Mouse (Mus musculus): Measurements from ENCODE around the gene Tll2. TPM values are rescaled to one million over a fixed set of nuclear protein-coding genes. Genes with fewer than 3 reads are reported as not detected.

The Tll2 gene
- polyA plus RNA-seq, 1 experiment: not detected

DNA sequence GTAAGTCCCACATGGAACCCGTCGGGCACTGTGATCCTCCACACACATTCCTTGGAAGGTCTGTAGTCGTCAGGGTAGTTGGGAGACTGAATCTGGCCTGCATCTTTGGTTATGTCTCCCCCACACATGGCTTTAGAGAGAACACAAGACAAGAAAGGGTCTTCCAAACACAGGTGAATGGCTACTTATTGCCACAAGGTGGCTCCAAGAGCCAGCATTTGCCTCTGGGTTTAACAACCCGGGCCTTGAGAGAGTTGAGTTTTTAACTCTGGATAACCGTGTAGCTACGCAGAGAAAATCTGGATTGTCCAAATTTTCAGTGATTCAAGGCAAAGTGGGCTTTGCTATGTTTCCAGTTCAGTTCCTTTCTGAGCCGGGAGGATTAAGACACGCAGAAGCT is 101.7 kb downstream of the Tll2 start:
- Histone ChIP-seq H3K4me3 (ENCODE audit: insufficient read depth, low read length) (no peak overlapping the region), H3K27ac (ENCODE audit: insufficient read depth, low read length) (no peak overlapping the region), H3K4me1 (ENCODE audit: control insufficient read depth, insufficient read depth, low read length) (no peaks in the 10 kb centered on the region)
- no peak for TF ChIP-seq POLR2A (IDR thresholded peaks at IDR 0.05; ENCODE audit: low read depth, low read length)
- no peak for TF ChIP-seq CTCF (IDR thresholded peaks at IDR 0.05; ENCODE audit: borderline replicate concordance, insufficient read depth, low read length)

DNA sequence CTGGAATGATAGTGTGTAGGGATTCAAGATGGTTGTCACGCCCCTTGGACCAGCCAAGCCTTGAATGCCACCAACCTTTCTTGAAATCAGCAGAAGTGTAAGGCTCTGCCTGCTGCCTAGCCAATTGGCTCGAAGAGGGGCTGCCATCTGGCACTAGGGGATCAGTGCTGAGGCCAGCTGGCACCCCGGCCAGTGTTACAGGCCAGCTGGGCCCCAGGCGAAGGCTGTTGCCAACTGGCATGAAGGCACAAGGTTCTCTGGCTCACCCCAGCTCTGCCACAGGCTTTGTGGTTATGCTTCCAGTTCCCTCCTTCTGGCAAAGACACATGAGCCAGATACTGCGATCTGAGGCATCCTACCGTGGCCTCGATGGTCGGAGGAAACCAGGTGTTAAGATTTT is 105.2 kb downstream of the Tll2 start:
- no peak overlapping the region for H3K27ac ChIP-seq (ENCODE audit: insufficient read depth, low read length)
- H3K4me3 ChIP-seq (ENCODE audit: insufficient read depth, low read length): no peak overlapping the region
- TF ChIP-seq POLR2A (IDR thresholded peaks at IDR 0.05; ENCODE audit: low read depth, low read length) (no peak), CTCF (IDR thresholded peaks at IDR 0.05; ENCODE audit: borderline replicate concordance, insufficient read depth, low read length) (no peak)

DNA sequence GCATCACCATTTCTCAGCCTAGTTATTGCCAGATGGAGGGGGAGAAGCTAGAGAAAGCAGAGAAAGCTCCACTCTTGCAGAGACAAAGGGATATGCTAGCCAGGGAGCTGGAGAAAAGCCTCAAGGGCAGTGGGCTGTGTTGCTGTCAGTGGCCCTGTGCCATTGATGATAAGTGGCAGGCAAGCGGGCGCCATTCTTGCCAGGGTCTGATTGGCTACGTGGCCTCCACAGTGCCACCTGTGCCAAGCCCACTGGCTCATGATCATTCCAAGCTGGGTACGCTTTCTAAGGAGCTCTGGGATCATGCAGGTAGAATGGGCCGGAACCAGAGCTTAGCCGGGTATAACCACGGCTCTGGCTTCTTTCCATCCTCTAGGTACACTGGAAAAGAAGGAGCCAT is 105.8 kb downstream of the Tll2 start:
- TF ChIP-seq POLR2A (IDR thresholded peaks at IDR 0.05; ENCODE audit: low read depth, low read length) (no peak), CTCF (IDR thresholded peaks at IDR 0.05; ENCODE audit: borderline replicate concordance, insufficient read depth, low read length) (no peak)
- no peaks in the 10 kb centered on the region for H3K4me1 ChIP-seq (ENCODE audit: control insufficient read depth, insufficient read depth, low read length)
- H3K27ac ChIP-seq (ENCODE audit: insufficient read depth, low read length): no peak overlapping the region
- no peak overlapping the region for H3K4me3 ChIP-seq (ENCODE audit: insufficient read depth, low read length)

More for the DNA sequence above, 105.2 kb downstream of the Tll2 start:
- H3K4me1 ChIP-seq (ENCODE audit: control insufficient read depth, insufficient read depth, low read length): no peaks in the 10 kb centered on the region

DNA sequence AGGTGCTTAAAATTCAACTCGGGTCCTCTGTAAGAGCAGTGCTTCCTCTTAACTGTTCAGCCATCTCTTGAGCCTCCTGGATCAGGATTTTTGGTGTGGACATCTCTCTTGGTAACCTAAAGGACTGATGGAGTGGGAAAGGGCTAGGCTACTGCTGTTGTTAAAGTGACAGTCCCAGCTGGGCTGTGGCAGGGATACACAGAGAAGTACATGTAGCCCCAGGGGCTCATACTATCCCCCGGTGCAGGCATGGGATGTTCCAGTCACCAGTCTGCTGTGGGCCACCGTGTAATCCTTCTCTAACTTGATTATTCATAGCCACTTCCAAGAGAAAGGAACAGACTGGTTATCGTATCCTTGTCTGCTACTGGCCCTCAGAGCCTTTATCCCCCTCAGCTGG is 109.6 kb downstream of the Tll2 start:
- Histone ChIP-seq H3K4me3 (ENCODE audit: insufficient read depth, low read length) (no peak overlapping the region), H3K27ac (ENCODE audit: insufficient read depth, low read length) (no peak overlapping the region), H3K4me1 (ENCODE audit: control insufficient read depth, insufficient read depth, low read length) (no peaks in the 10 kb centered on the region)
- TF ChIP-seq CTCF (IDR thresholded peaks at IDR 0.05; ENCODE audit: borderline replicate concordance, insufficient read depth, low read length): no peak
- TF ChIP-seq POLR2A (IDR thresholded peaks at IDR 0.05; ENCODE audit: low read depth, low read length): no peak

DNA sequence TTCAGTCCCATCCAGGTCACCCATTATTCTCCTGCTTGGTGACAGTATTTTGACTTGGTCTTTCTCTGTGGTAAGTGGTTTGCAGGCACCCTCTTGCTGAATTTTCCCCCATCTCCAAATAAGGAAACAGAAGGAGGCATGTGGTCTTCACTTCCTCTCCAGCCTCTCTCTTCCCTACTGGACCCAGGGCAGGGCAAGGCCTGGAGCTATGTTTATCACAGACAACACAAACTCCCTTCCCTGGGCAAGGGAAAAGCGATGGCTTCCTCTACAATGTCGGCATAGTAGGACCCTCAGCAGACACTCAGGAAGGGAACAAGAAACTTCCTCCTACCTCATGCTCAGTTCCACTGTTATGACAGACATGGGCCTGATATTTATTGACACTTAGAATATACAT is 114.7 kb downstream of the Tll2 start:
- TF ChIP-seq POLR2A (IDR thresholded peaks at IDR 0.05; ENCODE audit: low read depth, low read length) (no peak), CTCF (IDR thresholded peaks at IDR 0.05; ENCODE audit: borderline replicate concordance, insufficient read depth, low read length) (no peak)
- Histone ChIP-seq H3K27ac (ENCODE audit: insufficient read depth, low read length) (no peak overlapping the region), H3K4me3 (ENCODE audit: insufficient read depth, low read length) (no peak overlapping the region), H3K4me1 (ENCODE audit: control insufficient read depth, insufficient read depth, low read length) (no peaks in the 10 kb centered on the region)

DNA sequence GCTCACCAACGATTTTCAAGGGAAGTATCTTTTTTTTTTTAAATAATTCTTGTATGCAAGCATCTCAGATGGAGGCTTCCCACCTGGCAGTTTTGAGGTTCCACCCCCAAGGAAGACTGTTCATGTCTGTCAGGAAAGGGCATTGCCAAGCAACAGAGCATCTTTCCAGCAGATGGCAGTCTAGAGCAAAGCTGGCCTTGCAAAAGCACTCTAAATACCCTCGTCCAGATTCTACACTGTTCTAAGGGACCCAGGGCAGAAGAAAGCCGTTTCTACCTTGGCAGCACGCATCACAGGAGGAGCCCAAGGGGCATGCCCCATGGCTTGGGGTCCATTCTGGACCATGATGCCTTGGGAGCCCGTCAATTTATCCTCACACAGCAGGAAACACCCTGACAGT is 116.8 kb downstream of the Tll2 start:
- no peak overlapping the region for H3K4me3 ChIP-seq (ENCODE audit: insufficient read depth, low read length)
- H3K4me1 ChIP-seq (ENCODE audit: control insufficient read depth, insufficient read depth, low read length): no peaks in the 10 kb centered on the region
- TF ChIP-seq CTCF (IDR thresholded peaks at IDR 0.05; ENCODE audit: borderline replicate concordance, insufficient read depth, low read length) (peak; percentile 68; the same call in 1 of the 2 replicates), POLR2A (IDR thresholded peaks at IDR 0.05; ENCODE audit: low read depth, low read length) (no peak)

DNA sequence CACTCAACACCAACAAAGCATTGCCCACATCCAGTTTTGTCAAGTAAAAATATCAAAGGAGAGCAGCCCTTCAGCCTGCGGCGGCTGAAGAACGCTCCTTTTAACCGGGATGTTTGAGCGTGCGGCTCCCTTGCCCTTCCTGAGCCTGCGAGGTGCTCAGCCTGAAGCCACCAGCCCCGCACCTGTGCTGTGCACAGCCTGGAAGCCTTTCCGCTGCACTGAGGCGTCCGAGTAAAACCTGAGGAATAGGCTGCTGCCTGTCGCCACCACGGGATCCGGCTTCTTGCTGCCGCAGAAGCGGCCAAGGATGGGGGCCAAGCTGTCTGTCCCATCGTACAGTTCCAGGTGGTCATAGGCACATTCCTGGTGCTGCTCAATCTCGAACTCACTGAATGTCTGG is 118.1 kb downstream of the Tll2 start:
- Histone ChIP-seq H3K4me1 (ENCODE audit: control insufficient read depth, insufficient read depth, low read length) (no peaks in the 10 kb centered on the region), H3K4me3 (ENCODE audit: insufficient read depth, low read length) (no peak overlapping the region), H3K27ac (ENCODE audit: insufficient read depth, low read length) (no peak overlapping the region)
- no peak for TF ChIP-seq CTCF (IDR thresholded peaks at IDR 0.05; ENCODE audit: borderline replicate concordance, insufficient read depth, low read length)
- TF ChIP-seq POLR2A (IDR thresholded peaks at IDR 0.05; ENCODE audit: low read depth, low read length): no peak

More for the DNA sequence above, 116.8 kb downstream of the Tll2 start:
- H3K27ac ChIP-seq (ENCODE audit: insufficient read depth, low read length): no peak overlapping the region

DNA sequence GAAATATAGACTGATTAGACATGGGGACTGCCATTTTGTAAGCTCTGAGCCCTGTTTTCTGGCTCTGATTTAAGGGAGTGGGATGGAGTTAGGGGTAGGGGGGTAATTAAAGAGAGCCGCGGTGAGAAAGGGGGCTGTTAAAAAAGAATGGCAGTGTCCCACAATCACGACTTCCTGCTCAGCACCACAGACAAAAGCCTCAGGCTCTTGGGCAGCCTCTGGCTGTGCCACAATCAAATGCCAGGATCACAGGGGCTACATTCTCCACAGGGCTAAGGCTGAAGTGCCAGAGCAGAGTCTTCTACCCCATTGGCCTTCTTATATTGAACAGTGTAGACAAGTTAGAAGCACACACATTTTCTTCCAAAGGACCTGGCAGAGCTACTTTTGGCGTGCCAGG is 118.7 kb downstream of the Tll2 start:
- TF ChIP-seq POLR2A (IDR thresholded peaks at IDR 0.05; ENCODE audit: low read depth, low read length): no peak
- TF ChIP-seq CTCF (IDR thresholded peaks at IDR 0.05; ENCODE audit: borderline replicate concordance, insufficient read depth, low read length): no peak
- no peak overlapping the region for H3K4me3 ChIP-seq (ENCODE audit: insufficient read depth, low read length)
- no peaks in the 10 kb centered on the region for H3K4me1 ChIP-seq (ENCODE audit: control insufficient read depth, insufficient read depth, low read length)
- H3K27ac ChIP-seq (ENCODE audit: insufficient read depth, low read length): no peak overlapping the region

DNA sequence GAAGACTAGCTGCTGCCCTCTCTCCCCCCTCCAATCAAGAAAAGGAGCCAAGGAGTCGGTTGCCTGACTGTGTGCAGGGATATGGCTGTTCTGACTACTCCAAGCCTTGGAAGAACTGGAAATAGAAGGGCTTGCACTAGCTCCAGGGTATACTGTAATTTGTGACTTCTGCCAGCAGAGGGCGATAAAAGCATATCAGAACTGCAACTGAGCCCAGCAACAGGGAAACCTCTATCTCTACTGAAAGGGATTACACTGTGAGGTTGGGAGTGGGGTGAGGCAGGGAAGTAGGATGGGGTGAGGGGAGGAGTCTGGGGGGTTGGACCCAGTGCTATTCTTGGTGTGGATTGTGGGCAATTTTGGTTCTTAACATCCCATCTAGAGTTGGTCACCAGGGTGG is 119.9 kb downstream of the Tll2 start:
- no peak overlapping the region for H3K4me3 ChIP-seq (ENCODE audit: insufficient read depth, low read length)
- H3K4me1 ChIP-seq (ENCODE audit: control insufficient read depth, insufficient read depth, low read length): no peaks in the 10 kb centered on the region
- H3K27ac ChIP-seq (ENCODE audit: insufficient read depth, low read length): no peak overlapping the region
- TF ChIP-seq POLR2A (IDR thresholded peaks at IDR 0.05; ENCODE audit: low read depth, low read length): no peak
- no peak for TF ChIP-seq CTCF (IDR thresholded peaks at IDR 0.05; ENCODE audit: borderline replicate concordance, insufficient read depth, low read length)

DNA sequence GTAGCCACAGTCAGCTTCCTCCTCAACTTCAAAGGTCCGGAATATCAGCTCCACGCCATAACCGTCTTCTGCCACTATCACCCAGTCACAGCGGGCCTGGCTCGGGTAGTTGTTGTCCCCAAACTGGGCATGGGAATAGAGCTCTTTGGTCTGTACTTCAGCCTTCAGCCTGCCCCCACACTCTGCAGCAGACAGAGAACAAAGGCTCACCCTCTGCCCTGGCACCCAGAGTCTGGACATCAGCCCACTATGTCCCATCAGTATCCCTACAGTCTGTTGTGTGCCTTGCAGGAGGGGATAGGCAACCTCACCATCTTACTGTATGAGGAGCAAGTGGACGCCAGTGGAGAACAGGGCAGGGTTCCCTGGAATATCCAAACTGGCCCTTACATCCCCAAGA is 120.3 kb downstream of the Tll2 start:
- TF ChIP-seq CTCF (IDR thresholded peaks at IDR 0.05; ENCODE audit: borderline replicate concordance, insufficient read depth, low read length): no peak
- TF ChIP-seq POLR2A (IDR thresholded peaks at IDR 0.05; ENCODE audit: low read depth, low read length): no peak
- no peaks in the 10 kb centered on the region for H3K4me1 ChIP-seq (ENCODE audit: control insufficient read depth, insufficient read depth, low read length)
- no peak overlapping the region for H3K27ac ChIP-seq (ENCODE audit: insufficient read depth, low read length)
- no peak overlapping the region for H3K4me3 ChIP-seq (ENCODE audit: insufficient read depth, low read length)

DNA sequence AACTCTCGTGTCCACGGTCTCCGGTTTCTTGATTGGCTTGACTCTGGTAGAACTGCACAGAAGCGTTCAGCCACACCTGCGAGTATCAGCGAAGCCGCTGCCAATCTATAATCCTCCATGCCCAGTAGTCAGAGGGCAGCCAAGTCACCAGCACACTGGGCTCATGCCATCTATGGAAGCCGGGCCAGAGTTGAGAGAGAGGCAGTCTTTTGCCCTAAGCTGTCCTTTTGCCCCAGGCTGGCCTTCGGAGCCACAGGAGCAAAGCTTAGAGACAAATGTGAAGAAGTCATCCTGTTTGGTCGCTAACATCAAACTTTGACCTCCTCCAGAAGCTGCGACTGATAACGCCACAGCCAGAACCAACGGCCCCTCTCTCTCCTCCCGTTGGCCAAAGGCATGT is 123.0 kb downstream of the Tll2 start:
- TF ChIP-seq CTCF (IDR thresholded peaks at IDR 0.05; ENCODE audit: borderline replicate concordance, insufficient read depth, low read length) (no peak), POLR2A (IDR thresholded peaks at IDR 0.05; ENCODE audit: low read depth, low read length) (no peak)
- Histone ChIP-seq H3K4me1 (ENCODE audit: control insufficient read depth, insufficient read depth, low read length) (no peaks in the 10 kb centered on the region), H3K27ac (ENCODE audit: insufficient read depth, low read length) (no peak overlapping the region), H3K4me3 (ENCODE audit: insufficient read depth, low read length) (no peak overlapping the region)
